Mouse (Mus musculus): Measurements from ENCODE around the gene Igfbp2. TPM values are rescaled to one million over a fixed set of nuclear protein-coding genes. Genes with fewer than 3 reads are reported as not detected.

Gene Igfbp2
- total RNA-seq (2023) = not detected

GRCm38 (mm10) chr1:72823751-72824706, at the start of gene Igfbp2:
Igfbp2 (plus strand) TSS chr1:72824503.

GRCm38 (mm10) chr1:72874287-72875211, 50.2 kb downstream of the Igfbp2 start, which contains the start of gene Igfbp5:
Igfbp5 (minus strand) TSS chr1:72874884.

Other genes with a start within 250 kb of the Igfbp2 start
- 37.2 TPM for gene Smarcal1, start 241.3 kb upstream of the Igfbp2 start, total RNA-seq (2023)
- not detected for gene Ankar, start 123.9 kb upstream of the Igfbp2 start, total RNA-seq (2023)
- gene Rpl37a, start 113.2 kb upstream of the Igfbp2 start, total RNA-seq (2023) = 3,789 TPM
- gene Igfbp5, start 50.4 kb downstream of the Igfbp2 start, total RNA-seq (2023) = 0.18 TPM
- gene Tnp1, start 191.4 kb downstream of the Igfbp2 start, total RNA-seq (2023) = not detected

Data from CD8-positive naive resting alpha-beta T cell, adult 57 days (primary cell).